Mouse (Mus musculus): ENCODE data around the gene Arpc2. TPM values are rescaled to one million over a fixed set of nuclear protein-coding genes. Genes with fewer than 3 reads are reported as not detected.
A peak's percentile ranks its signal among the peaks of the same experiment; 100 is the strongest.

The Arpc2 gene
- polyA plus RNA-seq, 1 experiment from 2014 or later = 316 TPM

GRCm38 (mm10) chr1:74201048-74201844 is 34.6 kb upstream of the Arpc2 start:
- Histone ChIP-seq H3K27ac (ENCODE audit: low read depth, low read length) (no peak overlapping the region), H3K9me3 (ENCODE audit: control insufficient read depth, low read length) (no peaks in the 10 kb centered on the region), H3K4me1 (ENCODE audit: control insufficient read depth, insufficient read depth, low read length) (peaks cover 4% of the 10 kb centered on the region; the same call in 1 of the 2 replicates), H3K9ac (ENCODE audit: low read length) (no peak overlapping the region), H3K4me3 (ENCODE audit: low read depth, low read length) (no peak overlapping the region), H3K27me3 (ENCODE audit: control insufficient read depth, insufficient read depth, low read length) (peaks cover 4% of the 10 kb centered on the region), H3K4me2 (no peak overlapping the region), H3K36me3 (ENCODE audit: control insufficient read depth, insufficient read depth, low read length) (no peaks in the 10 kb centered on the region)
- ATAC-seq (ENCODE audit: low FRiP score) (no peak), DNase-seq (ENCODE audit: low spot score, missing footprints) (no peak)
- WGBS = 85% methylated on average over 7 of the region's 7 CpGs

GRCm38 (mm10) chr1:74203457-74203856 is 32.4 kb upstream of the Arpc2 start:
- no peak overlapping the region for H3K4me2 ChIP-seq
- no peak for ATAC-seq (ENCODE audit: low FRiP score)
- H3K9ac ChIP-seq (ENCODE audit: low read length) = no peak overlapping the region
- H3K4me3 ChIP-seq (ENCODE audit: low read depth, low read length) = no peak overlapping the region
- DNase-seq (ENCODE audit: low spot score, missing footprints) = no peak
- H3K9me3 ChIP-seq (ENCODE audit: control insufficient read depth, low read length) = no peaks in the 10 kb centered on the region
- H3K4me1 ChIP-seq (ENCODE audit: control insufficient read depth, insufficient read depth, low read length) = peaks cover 4% of the 10 kb centered on the region; the same call in 1 of the 2 replicates
- H3K36me3 ChIP-seq (ENCODE audit: control insufficient read depth, insufficient read depth, low read length) = no peaks in the 10 kb centered on the region
- WGBS = 71% methylated on average over 5 of the region's 5 CpGs
- H3K27me3 ChIP-seq (ENCODE audit: control insufficient read depth, insufficient read depth, low read length) = peaks cover 4% of the 10 kb centered on the region
- no peak overlapping the region for H3K27ac ChIP-seq (ENCODE audit: low read depth, low read length)

- Histone ChIP-seq H3K4me3 (ENCODE audit: low read depth, low read length) (no peak overlapping the region), H3K27me3 (ENCODE audit: control insufficient read depth, insufficient read depth, low read length) (peaks cover 4% of the 10 kb centered on the region), H3K27ac (ENCODE audit: low read depth, low read length) (no peak overlapping the region), H3K9ac (ENCODE audit: low read length) (no peak overlapping the region), H3K4me2 (no peak overlapping the region), H3K4me1 (ENCODE audit: control insufficient read depth, insufficient read depth, low read length) (peaks cover 4% of the 10 kb centered on the region; the same call in 1 of the 2 replicates), H3K9me3 (ENCODE audit: control insufficient read depth, low read length) (no peaks in the 10 kb centered on the region), H3K36me3 (ENCODE audit: control insufficient read depth, insufficient read depth, low read length) (no peaks in the 10 kb centered on the region)
- DNase-seq (ENCODE audit: low spot score, missing footprints) (peak; percentile 90), ATAC-seq (ENCODE audit: low FRiP score) (no peak)
- 69% methylated on average over 7 of the region's 7 CpGs for WGBS
These were observed 30.0 kb upstream of the Arpc2 start for GRCm38 (mm10) chr1:74205881-74206280.

GRCm38 (mm10) chr1:74206642-74207041 is 29.2 kb upstream of the Arpc2 start:
- Histone ChIP-seq H3K4me1 (ENCODE audit: control insufficient read depth, insufficient read depth, low read length) (peaks cover 4% of the 10 kb centered on the region; the same call in 1 of the 2 replicates), H3K27me3 (ENCODE audit: control insufficient read depth, insufficient read depth, low read length) (peaks cover 4% of the 10 kb centered on the region), H3K9ac (ENCODE audit: low read length) (no peak overlapping the region), H3K4me2 (no peak overlapping the region), H3K4me3 (ENCODE audit: low read depth, low read length) (no peak overlapping the region), H3K36me3 (ENCODE audit: control insufficient read depth, insufficient read depth, low read length) (no peaks in the 10 kb centered on the region), H3K9me3 (ENCODE audit: control insufficient read depth, low read length) (no peaks in the 10 kb centered on the region), H3K27ac (ENCODE audit: low read depth, low read length) (no peak overlapping the region)
- ATAC-seq (ENCODE audit: low FRiP score) (no peak), DNase-seq (ENCODE audit: low spot score, missing footprints) (no peak)
- 67% methylated on average over 8 of the region's 8 CpGs for WGBS

GRCm38 (mm10) chr1:74207906-74208305 is 28.0 kb upstream of the Arpc2 start:
- WGBS = 77% methylated on average over 9 of the region's 9 CpGs
- H3K27ac ChIP-seq (ENCODE audit: low read depth, low read length) = no peak overlapping the region
- no peak for DNase-seq (ENCODE audit: low spot score, missing footprints)

GRCm38 (mm10) chr1:74208941-74209340 is 26.9 kb upstream of the Arpc2 start:
- Histone ChIP-seq H3K4me3 (ENCODE audit: low read depth, low read length) (no peak overlapping the region), H3K36me3 (ENCODE audit: control insufficient read depth, insufficient read depth, low read length) (no peaks in the 10 kb centered on the region), H3K4me1 (ENCODE audit: control insufficient read depth, insufficient read depth, low read length) (peaks cover 4% of the 10 kb centered on the region; the same call in 1 of the 2 replicates), H3K9me3 (ENCODE audit: control insufficient read depth, low read length) (no peaks in the 10 kb centered on the region), H3K27me3 (ENCODE audit: control insufficient read depth, insufficient read depth, low read length) (no peaks in the 10 kb centered on the region; the same call in 1 of the 2 replicates), H3K9ac (ENCODE audit: low read length) (no peak overlapping the region), H3K4me2 (no peak overlapping the region), H3K27ac (ENCODE audit: low read depth, low read length) (no peak overlapping the region)
- 93% methylated on average over 8 of the region's 8 CpGs for WGBS
- DNase-seq (ENCODE audit: low spot score, missing footprints) = no peak
- no peak for ATAC-seq (ENCODE audit: low FRiP score)

More at GRCm38 (mm10) chr1:74207906-74208305, 28.0 kb upstream of the Arpc2 start:
- no peak for ATAC-seq (ENCODE audit: low FRiP score)
- peaks cover 4% of the 10 kb centered on the region; the same call in 1 of the 2 replicates for H3K4me1 ChIP-seq (ENCODE audit: control insufficient read depth, insufficient read depth, low read length)
- H3K36me3 ChIP-seq (ENCODE audit: control insufficient read depth, insufficient read depth, low read length) = no peaks in the 10 kb centered on the region
- no peaks in the 10 kb centered on the region; the same call in 1 of the 2 replicates for H3K27me3 ChIP-seq (ENCODE audit: control insufficient read depth, insufficient read depth, low read length)
- H3K4me3 ChIP-seq (ENCODE audit: low read depth, low read length) = no peak overlapping the region
- no peak overlapping the region for H3K9ac ChIP-seq (ENCODE audit: low read length)
- no peak overlapping the region for H3K4me2 ChIP-seq
- no peaks in the 10 kb centered on the region for H3K9me3 ChIP-seq (ENCODE audit: control insufficient read depth, low read length)

GRCm38 (mm10) chr1:74219922-74220321 is 16.0 kb upstream of the Arpc2 start:
- H3K4me1 ChIP-seq (ENCODE audit: control insufficient read depth, insufficient read depth, low read length) = no peaks in the 10 kb centered on the region
- 89% methylated on average over 7 of the region's 7 CpGs for WGBS
- H3K27me3 ChIP-seq (ENCODE audit: control insufficient read depth, insufficient read depth, low read length) = no peaks in the 10 kb centered on the region
- no peaks in the 10 kb centered on the region for H3K9me3 ChIP-seq (ENCODE audit: control insufficient read depth, low read length)
- no peak overlapping the region for H3K27ac ChIP-seq (ENCODE audit: low read depth, low read length)
- H3K36me3 ChIP-seq (ENCODE audit: control insufficient read depth, insufficient read depth, low read length) = no peaks in the 10 kb centered on the region
- DNase-seq (ENCODE audit: low spot score, missing footprints) (peak; percentile 21), ATAC-seq (ENCODE audit: low FRiP score) (no peak)
- no peak overlapping the region for H3K4me2 ChIP-seq
- no peak overlapping the region for H3K9ac ChIP-seq (ENCODE audit: low read length)
- no peak overlapping the region for H3K4me3 ChIP-seq (ENCODE audit: low read depth, low read length)

- no peak overlapping the region for H3K4me3 ChIP-seq (ENCODE audit: low read depth, low read length)
- no peak overlapping the region for H3K9ac ChIP-seq (ENCODE audit: low read length)
- no peak overlapping the region for H3K4me2 ChIP-seq
- no peaks in the 10 kb centered on the region for H3K4me1 ChIP-seq (ENCODE audit: control insufficient read depth, insufficient read depth, low read length)
- DNase-seq (ENCODE audit: low spot score, missing footprints) (no peak), ATAC-seq (ENCODE audit: low FRiP score) (no peak)
- WGBS = 80% methylated on average over 7 of the region's 7 CpGs
- H3K9me3 ChIP-seq (ENCODE audit: control insufficient read depth, low read length) = no peaks in the 10 kb centered on the region
- H3K27ac ChIP-seq (ENCODE audit: low read depth, low read length) = no peak overlapping the region
- H3K36me3 ChIP-seq (ENCODE audit: control insufficient read depth, insufficient read depth, low read length) = no peaks in the 10 kb centered on the region
- no peaks in the 10 kb centered on the region for H3K27me3 ChIP-seq (ENCODE audit: control insufficient read depth, insufficient read depth, low read length)
These were observed 8.6 kb upstream of the Arpc2 start for GRCm38 (mm10) chr1:74227317-74227716.

- ATAC-seq (ENCODE audit: low FRiP score) = no peak
- Histone ChIP-seq H3K27me3 (ENCODE audit: control insufficient read depth, insufficient read depth, low read length) (no peaks in the 10 kb centered on the region), H3K4me2 (no peak overlapping the region), H3K4me3 (ENCODE audit: low read depth, low read length) (no peak overlapping the region), H3K9me3 (ENCODE audit: control insufficient read depth, low read length) (no peaks in the 10 kb centered on the region), H3K4me1 (ENCODE audit: control insufficient read depth, insufficient read depth, low read length) (no peaks in the 10 kb centered on the region), H3K36me3 (ENCODE audit: control insufficient read depth, insufficient read depth, low read length) (no peaks in the 10 kb centered on the region), H3K9ac (ENCODE audit: low read length) (no peak overlapping the region), H3K27ac (ENCODE audit: low read depth, low read length) (no peak overlapping the region)
- WGBS = 64% methylated on average over 2 of the region's 2 CpGs
- peak; percentile 33 for DNase-seq (ENCODE audit: low spot score, missing footprints)
These were observed 5.9 kb upstream of the Arpc2 start for GRCm38 (mm10) chr1:74229942-74230341.

Measured in midbrain, embryonic 11.5 days (tissue).